Mouse (Mus musculus): ENCODE measurements around the gene Lyst. TPM values are rescaled to one million over a fixed set of nuclear protein-coding genes. Genes with fewer than 3 reads are reported as not detected.
"Not testable (repeated sequence)": the region's sequence is repeated elsewhere in the genome, so short reads cannot be mapped to it uniquely, and the experiment has no call there.

The Lyst gene
- total RNA-seq, 2 experiments from 2014 or later: 3.6 to 4.3 TPM

GRCm38 (mm10) chr13:13780271-13780670 is 190.1 kb downstream of the Lyst start:
- no peak for DNase-seq (ENCODE audit: low spot score)

DNA sequence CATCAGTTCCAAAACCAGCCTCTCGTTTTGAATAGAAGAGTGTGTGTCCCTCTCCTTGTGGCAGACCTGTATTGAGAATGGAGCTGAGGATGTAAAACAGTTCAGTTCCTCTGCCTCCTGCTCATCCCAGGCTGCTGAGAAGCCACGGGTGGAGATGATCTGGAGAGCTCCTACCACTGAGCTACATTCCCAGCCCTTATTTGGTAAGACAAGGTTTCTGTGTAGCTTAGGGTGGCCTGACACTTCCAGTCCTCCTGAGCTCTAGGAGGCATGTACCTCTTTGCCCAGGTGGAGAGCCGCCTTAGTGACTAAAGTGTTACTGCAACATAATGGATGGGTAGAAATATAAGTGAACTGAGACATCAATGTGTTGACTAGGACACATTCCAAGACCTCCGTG is 190.8 kb downstream of the Lyst start:
- DNase-seq (ENCODE audit: low spot score): no peak

- no peak for DNase-seq (ENCODE audit: low spot score)
These were observed 193.1 kb downstream of the Lyst start for GRCm38 (mm10) chr13:13783296-13783695.

DNA sequence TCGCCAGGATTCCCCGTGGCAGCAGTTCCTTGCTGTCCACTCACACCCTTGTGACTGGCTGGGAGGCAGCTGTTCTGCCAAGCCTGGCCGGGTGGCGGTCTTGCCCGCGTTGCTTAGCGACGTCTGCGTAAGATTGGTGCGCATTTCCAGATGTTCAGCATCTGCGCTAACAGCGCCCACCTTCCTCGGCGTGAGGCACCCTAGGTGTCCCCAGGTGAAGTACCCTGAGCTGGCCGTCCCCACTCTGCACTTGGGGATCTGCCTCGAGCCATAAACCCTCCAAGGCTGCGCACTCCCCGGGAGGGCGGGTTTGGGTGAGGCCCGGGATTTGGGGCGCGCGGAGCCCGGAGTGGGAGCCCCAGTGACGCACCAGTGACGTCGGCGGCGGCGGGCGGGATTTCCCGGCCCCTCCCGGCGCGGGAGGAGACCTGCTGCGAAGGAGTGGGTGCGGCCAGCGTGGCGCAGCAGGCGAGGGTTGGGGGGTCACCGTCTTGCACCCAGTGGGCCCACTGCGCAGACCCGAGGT is 193.8 kb downstream of the Lyst start, which contains the start of gene Gng4:
Gene Gng4, plus strand, starts transcription at position 166 of the 526 bp plus-strand sequence.
- DNase-seq (ENCODE audit: low spot score): peak; percentile 14

- no peak for DNase-seq (ENCODE audit: low spot score)
These were observed 194.3 kb downstream of the Lyst start for GRCm38 (mm10) chr13:13784420-13784936.

- no peak for DNase-seq (ENCODE audit: low spot score)
These were observed 195.0 kb downstream of the Lyst start for GRCm38 (mm10) chr13:13784981-13785783.

DNA sequence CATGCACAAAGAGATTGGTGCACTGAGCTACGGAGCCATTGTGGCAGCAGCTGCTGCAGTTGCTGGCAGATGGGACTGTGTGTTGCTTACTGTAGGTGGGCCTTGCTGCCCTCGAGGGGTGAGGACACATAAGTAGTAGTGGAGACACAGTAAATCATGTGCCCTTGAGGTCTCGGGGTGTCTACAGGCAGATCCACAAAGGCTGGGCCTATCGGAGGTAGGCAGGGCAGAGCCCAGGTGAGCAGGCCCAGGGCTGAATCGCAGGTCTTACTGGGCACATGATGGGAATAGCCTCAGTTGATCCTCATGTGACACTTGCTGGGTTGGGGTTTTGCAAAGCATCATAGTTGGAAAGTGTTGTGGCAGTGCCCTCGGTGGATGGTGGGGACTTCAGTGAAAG is 196.8 kb downstream of the Lyst start:
- no peak for DNase-seq (ENCODE audit: low spot score)

DNA sequence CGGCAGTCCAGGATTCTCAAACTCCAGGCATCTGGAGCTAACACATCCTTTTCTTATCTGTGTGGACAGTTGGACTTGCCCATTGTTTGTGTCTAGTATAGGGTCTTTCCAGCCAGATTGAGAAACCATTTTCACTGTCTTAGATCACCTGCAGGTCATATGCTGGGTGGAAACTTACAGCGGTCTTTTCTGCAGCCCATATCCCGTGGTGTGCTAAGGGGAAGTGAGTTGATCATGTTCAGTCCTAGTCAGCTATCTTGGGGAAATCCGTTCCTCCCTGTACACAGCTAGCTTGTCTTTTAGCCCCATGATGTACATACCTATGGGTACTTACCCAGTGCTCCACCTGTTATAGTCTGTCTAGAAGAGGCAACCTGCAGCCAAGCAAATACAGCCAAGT is 197.9 kb downstream of the Lyst start:
- DNase-seq (ENCODE audit: low spot score): no peak

GRCm38 (mm10) chr13:13791981-13792380 is 201.8 kb downstream of the Lyst start:
- no peak for DNase-seq (ENCODE audit: low spot score)

DNA sequence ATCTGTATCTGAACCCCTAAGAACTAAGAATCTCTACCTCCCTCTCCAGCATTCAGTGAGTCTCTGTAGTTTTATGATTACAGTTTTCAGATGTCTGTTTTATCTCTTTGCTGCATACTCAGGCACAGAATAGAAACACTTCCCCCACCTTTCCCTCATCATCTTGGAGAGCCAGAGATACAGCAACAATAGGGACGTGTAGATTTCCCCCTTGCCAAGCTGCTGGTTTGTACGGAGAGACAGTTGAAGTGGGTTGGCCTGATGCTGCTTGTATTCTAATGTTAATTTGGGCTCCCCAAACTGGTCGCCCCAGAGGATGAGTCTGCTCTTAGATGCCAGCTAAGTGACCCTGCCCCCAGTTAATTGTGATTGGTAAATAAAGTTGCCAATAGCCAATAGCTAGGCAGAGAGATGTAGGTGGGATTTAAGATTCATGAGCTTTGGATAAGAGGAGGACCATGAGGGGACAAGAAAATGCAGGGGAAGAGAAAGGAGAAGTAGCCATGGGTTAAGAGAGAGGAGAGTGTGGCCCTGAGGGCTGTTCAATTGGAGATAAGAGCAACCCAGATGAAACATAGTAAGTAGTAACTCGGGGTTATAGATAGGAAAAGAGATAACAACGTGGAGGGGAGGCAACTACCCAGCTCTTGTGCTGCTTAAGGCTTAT is 205.1 kb downstream of the Lyst start:
- no peak for DNase-seq (ENCODE audit: low spot score)

- DNase-seq (ENCODE audit: low spot score): no peak
These were observed 205.9 kb downstream of the Lyst start for GRCm38 (mm10) chr13:13796082-13796481.

- not testable (repeated sequence) for DNase-seq (ENCODE audit: low spot score)
These were observed 207.6 kb downstream of the Lyst start for GRCm38 (mm10) chr13:13797816-13798215.

DNA sequence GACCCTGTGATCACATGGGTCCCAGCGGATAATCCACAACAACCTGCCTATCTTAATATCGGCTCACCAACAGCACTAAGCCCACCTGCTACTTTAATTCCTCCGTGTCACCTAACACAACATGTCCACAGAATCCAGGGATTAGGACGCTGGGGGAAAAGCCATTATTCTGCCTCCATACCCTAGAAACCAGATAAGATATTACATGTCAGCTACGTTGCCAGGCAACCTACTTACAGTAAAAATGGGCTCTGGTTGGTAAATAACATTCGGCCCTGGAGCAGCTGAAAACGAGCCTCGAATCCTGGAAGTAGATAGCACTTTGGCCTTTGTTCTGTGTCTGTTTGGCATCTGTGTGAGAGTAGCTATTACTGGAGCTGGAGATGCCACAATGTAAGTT is 208.6 kb downstream of the Lyst start:
- DNase-seq (ENCODE audit: low spot score): no peak

- no peak for DNase-seq (ENCODE audit: low spot score)
These were observed 218.3 kb downstream of the Lyst start for GRCm38 (mm10) chr13:13808337-13809132.

DNA sequence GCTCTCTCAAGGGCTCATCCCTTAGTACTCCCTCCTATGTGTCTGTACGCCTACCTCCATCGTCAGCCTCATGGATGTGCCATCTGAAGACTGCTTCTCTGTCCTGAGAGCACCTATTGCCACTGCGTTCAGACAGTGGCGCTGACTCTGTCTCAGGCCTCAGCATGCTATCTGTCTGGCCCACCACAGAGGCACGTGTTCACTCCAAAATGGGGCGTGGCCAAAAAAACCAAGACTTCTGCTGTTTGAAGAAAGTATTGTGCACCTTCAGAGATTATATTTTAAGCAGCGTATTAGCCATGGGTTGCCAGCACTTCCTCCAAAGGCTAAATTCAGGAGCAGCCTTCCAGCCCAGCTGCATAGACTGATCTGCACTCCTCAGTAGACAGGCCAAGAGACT is 220.7 kb downstream of the Lyst start:
- no peak for DNase-seq (ENCODE audit: low spot score)

DNA sequence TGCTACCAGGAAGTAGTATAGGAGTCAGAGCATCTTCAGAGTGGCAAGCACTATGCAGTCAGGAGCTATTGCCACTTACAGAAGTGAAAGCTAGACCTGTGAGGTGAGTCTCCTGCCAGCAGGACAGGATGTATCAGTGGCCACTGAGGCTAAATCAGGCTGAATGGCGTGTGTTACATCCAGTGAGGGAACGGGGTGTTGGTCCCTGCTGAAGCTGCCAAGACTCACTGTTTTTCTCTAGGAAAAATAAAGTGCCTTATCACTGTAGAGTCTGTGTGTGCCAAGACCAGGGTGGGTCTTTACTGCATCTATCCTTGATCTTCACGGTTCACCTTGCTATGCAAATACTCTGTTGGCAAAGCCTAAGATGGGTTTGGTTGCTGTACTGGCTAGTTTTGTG is 228.5 kb downstream of the Lyst start:
- no peak for DNase-seq (ENCODE audit: low spot score)

- DNase-seq (ENCODE audit: low spot score): no peak
These were observed 230.3 kb downstream of the Lyst start for GRCm38 (mm10) chr13:13820234-13821123.

DNA sequence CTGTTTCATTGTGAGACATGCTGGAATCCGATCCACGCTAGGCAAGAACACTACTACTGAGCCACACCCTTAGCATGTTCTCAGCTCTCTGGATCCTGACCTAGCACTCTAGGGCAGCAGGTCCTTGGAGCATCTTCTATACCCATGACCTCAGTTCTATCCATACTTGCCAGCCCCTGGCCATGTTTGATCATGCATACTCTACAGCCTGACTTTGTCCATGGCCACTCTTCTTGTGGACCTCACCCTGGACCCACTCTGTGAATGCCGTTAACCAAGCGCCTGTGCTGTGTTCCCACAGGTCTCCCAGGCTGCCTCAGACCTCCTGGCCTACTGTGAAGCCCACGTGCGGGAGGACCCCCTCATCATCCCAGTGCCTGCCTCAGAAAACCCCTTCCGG is 234.7 kb downstream of the Lyst start:
- DNase-seq (ENCODE audit: low spot score): no peak

GRCm38 (mm10) chr13:13826533-13826932 is 236.3 kb downstream of the Lyst start:
- no peak for DNase-seq (ENCODE audit: low spot score)

DNA sequence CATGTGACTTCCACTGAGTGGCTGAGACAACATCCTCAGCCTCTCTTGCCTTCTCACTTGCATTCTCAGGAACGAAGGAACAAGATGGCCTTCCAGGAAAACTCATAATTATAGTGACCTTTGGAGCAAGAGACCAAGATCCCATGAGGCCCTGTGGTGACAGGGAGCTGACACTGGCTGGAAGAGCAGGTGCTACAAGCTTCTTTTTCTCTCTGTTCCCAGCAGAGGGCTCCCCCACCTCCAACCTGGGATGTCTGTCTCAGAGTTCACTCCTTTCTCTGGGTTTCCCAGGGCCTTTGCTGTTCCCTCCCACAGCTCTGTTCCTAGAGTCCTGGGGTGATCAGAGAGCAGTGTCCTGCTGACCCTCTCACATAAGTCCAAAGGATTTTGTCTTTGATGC is 237.9 kb downstream of the Lyst start:
- no peak for DNase-seq (ENCODE audit: low spot score)

Data from gastrocnemius, adult 18-20 months (tissue).